Mouse (Mus musculus) kidney, postnatal 36 days (tissue): Measurements from ENCODE around the gene Stat6.
"Not testable (repeated sequence)": the region's sequence is repeated elsewhere in the genome, so short reads cannot be mapped to it uniquely, and the experiment has no call there.

Source experiments
- DNase-seq, 2 experiments: peaks; one replicate each; pipeline ENCODE4 v3.0.0; 2021 to 2022; ENCODE audit warnings: mixed read lengths in 2 of 2

Stat6 gene

GRCm38 (mm10) chr10:127652906-127653638 is 10.3 kb downstream of the Stat6 start:
- no peak for DNase-seq

DNA sequence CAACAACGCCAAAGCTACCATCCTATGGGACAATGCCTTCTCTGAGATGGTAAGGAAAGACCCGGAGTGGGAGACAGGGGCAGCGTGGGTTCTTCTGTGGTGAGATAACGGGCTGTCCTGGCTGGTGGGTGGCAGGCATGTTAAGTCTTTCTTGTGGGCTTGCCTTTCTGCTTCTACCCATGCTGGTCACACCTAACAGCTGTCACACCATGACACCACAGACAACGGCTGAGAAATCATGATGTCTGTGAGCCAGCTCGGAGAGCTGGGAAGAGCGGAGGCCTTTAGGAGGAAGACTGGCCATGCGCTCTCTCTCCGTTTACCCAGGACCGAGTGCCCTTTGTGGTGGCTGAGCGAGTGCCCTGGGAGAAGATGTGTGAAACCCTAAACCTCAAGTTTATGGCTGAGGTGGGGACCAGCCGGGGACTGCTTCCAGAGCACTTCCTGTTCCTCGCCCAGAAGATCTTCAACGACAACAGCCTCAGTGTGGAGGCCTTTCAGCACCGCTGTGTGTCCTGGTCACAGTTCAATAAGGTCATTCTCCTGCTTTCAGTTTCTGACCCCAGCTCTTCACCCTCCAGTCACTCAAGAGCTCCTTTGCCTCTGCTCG is 12.3 kb downstream of the Stat6 start:
- no peak for DNase-seq

DNA sequence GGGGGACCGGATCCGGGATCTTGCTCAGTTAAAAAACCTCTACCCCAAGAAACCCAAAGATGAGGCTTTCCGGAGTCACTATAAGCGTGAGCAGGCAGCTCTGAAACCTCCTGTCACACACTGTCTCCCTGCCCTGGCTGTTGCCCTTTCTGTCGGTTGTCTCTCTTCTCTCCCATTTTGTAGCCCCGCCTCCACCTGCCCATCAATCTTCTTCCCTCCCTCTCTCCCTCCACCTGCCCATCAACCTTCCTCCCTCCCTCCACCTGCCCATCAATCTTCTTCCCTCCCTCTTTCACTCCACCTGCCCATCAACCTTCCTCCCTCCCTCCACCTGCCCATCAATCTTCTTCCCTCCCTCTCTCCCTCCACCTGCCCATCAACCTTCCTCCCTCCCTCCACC is 14.8 kb downstream of the Stat6 start:
- DNase-seq: not testable (repeated sequence)

DNA sequence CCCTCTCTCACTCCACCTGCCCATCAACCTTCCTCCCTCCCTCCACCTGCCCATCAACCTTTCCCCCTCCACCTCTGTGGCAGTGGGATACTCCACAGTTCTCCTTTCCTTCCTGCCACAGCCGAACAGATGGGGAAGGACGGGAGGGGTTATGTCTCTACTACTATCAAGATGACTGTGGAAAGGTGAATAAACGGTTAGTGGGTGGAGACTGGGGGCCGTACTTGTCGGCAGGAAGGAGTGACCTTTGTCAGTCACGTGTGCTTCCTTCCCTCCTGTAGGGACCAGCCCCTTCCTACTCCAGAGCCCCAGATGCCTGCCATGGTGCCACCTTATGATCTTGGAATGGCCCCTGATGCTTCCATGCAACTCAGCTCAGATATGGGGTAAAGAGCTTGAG is 15.3 kb downstream of the Stat6 start:
- peak in 1 of 2 experiments; percentile 52 for DNase-seq

DNA sequence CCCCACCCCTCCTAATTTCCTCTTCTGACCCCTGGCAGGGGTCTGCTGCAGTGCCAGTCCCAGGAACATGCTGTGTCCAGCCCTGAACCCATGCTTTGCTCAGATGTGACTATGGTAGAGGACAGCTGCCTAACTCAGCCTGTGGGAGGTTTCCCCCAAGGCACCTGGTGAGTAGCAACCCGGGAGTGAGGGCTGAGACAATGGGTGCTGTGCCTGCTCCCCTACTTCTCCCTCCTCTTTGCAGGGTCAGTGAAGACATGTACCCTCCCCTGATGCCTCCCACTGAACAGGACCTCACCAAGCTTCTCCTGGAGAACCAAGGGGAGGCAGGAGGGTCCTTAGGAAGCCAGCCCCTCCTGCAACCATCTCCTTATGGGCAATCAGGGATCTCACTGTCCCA is 16.8 kb downstream of the Stat6 start:
- DNase-seq: no peak

DNA sequence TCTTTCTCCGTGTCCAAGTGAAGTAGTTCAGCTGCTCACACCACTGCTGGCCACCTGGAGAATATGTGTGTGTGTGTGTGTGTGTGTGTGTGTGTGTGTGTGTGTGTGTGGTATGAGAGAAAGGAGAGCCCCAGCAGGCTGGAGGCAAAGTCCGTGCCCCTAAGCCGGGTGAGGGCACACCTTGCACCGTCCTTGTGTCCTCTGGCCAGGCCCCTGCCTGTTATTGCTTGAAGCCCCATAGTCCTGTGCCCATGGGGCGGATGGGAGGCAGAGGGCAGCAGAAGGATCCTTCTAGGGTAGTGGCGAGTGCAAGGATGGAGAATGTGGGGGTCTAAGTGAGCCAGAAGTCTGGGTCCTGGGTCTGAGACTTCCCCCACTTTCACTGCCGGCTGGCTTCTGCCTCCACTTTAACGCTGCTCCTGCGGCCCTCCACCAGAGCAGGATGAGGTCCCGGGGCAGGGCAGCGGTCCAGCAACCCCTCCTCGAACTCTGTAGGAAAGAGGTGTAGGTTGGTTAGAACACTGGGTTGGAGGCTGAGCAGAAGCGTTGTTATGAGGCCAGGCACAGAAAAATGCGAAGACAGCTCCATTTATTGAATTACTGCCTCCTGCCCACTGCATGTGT is 18.6 kb downstream of the Stat6 start:
- DNase-seq: peak; percentile 37 to 65

DNA sequence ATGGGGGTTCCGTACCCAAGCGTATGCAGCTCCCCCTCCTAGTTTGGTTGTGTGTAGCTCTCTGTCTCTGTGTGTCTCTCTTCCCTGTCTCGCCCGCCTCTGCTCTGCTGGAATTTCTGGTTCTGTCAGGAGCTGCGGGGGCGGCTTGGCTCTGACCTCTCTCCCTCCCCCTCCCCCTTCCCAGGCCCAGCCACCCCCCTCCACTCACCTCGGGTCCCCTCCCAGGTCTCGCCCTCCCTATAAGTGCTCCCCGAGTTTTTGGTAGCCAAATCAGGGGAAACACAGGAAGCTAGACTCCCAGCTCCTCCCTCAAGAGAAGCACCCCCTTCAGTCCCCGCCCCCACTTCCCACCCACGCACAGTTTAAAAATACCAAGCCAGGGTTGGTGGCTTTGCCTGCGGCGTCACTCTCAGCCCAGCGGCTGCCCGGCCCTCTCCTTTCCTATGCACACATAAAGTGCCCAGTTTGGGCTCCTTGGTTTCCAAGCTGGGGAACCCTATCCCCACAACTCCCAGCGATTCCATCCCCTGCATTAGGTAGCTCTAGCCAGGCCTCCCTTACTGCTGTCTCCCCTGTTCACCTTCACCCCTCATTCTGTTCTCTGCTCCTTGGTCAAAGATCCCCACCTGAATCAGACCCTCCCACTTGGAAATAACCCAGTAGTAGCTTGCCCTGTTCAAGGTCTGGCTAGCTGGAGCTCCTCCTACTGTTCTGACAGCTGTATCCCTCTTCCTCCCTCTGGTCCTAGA is 19.3 kb downstream of the Stat6 start:
- DNase-seq: peak; percentile 83 to 89

- peak in 1 of 2 experiments; percentile 56 for DNase-seq
Measured at GRCm38 (mm10) chr10:127662666-127663253, 20.0 kb downstream of the Stat6 start.

DNA sequence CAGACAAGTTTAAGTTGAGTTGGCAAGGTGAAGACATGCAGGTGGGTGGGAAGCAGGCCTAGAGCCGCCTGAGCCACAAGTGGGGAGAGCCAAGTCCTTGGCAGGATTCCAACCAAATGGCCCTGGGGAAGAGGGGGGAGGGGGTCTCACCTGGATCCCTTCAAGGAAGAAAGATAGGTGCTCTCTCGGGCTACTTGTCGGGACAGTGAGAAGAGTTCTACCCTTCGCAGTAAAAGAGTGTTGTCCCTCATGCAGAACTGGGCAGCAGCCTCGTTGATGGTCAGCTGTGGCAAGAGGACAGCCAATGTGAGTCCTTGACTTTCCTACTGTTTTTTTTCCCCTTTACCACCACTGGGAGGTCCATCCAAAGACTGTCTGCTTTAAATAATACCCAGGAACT is 20.8 kb downstream of the Stat6 start:
- no peak for DNase-seq

- no peak for DNase-seq
Measured at GRCm38 (mm10) chr10:127664166-127664565, 21.4 kb downstream of the Stat6 start.

GRCm38 (mm10) chr10:127664891-127665290 is 22.1 kb downstream of the Stat6 start:
- DNase-seq: no peak

DNA sequence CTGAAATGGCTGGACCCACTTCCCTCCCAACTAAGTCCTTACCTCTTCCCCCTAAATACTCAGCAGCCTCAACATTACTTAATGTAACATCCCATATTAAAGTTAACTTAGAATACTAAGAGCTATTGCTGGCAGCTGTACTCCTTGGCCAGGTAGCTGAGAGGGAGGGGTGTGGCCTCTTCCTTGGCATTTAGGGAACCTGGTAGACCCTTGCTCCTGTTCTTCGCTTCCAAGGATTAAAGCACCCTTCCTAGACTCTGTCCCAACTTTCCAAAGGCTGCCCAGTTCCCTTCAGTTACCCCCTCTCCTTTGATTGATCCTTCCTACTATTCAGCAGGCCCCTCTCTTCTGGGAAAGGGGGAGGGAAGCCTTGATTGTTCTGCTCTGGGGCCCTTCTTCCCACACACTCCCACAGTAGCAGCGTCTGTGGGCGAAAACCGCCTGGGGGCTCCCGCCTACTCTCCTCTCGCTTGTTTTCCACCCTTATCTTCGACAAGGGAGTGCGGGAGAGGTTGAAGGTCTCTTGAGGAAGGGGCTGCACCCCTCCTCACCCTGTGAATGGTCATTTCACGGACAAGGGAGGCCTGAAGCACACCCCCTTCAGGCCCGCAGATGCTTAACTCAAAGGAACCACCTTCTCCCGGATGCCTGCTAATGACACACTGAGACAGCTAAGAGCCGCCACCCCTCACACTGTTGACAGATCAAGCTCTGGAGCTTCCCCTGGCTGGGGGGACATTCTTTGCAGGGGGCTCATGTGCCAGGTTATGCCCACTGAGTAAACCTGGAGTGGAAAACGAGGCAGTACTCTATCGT is 22.8 kb downstream of the Stat6 start:
- DNase-seq: peak in 1 of 2 experiments; percentile 45

DNA sequence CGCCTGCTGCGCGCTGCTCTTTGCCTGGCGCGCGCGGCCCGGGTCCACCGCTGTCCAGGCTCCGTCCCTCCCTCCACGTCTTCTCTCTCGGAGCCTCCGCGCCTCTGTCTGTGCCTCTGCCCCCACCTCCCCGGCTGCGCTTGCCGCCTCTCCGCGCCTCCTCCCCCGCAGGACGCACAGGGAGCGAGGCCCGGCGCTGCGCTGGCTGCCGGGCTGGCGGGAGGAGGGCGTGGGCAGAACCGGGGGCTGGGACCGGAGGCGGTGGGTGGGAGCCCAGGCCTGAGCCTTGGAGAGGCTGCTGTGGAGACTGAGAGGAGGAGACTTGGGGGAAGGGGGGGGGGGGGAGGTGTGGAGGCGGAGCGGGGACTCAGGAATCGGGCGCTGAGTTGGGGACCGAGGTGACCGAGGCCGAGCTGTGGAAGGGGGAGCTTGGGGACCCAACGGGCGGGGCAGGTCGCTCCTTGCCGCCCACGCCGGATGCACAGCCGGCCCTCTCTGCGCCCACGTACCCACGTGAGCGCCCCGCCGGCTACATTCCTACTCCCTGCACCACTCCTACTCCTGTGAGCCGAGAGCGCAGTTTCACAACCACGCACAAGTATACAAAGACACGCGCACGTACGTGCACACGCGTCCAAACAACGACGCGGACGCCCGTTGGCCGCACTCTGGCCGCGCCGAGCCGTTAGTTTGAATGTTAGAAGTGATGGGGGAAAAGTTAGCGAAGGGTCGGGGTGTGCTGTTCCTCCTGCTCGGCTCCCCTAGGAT is 23.9 kb downstream of the Stat6 start, which contains the start of gene Nemp1:
Gene Nemp1, plus strand, starts transcription at position 401 of the 768 bp plus-strand sequence.
- DNase-seq: peak; percentile 90 to 92

- DNase-seq: peak; percentile 94
Measured at GRCm38 (mm10) chr10:127667269-127668092, 24.7 kb downstream of the Stat6 start.

GRCm38 (mm10) chr10:127668093-127669050 is 25.6 kb downstream of the Stat6 start, which contains the start of gene Nab2:
Nab2 (minus strand) TSS chr10:127668568.
- peak; percentile 84 to 91 for DNase-seq

DNA sequence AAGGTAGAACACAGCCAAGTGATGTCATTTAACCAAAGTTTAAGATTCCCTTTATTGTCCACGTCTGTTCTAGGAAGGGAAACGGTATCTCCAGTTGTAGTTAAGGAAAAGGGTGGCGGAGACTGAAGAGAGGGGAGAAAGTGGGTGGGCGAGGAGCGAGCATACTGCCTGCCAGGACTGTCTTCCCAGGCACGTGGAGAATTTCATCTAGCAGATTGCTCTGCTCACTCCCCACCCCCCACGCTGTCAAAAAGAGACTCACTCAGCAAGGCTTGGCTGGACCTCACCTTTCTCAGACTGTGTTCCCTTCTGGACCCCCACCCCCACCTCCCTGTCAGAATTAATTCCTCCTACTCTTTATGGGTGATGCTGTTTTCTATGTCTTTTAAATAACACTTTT is 26.4 kb downstream of the Stat6 start:
- no peak for DNase-seq

DNA sequence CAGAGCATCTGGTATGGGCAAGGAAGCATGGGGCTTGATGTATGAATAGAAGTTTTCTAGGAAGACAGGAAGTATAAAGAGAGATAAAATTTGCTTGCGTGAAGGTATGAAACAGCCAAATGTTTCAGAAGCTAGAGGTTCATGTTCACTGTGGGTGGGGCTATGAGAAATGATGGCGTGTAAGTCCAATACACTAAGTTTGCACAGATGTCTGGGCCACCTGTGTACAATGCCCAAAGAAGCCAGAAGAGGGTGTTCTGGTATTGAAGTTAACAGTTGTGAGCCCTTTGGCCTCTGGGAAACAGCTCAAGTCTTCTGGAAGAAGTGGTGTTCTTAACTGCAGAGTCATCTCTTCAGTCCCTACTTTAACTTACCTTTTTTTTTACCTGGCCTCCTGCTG is 27.4 kb downstream of the Stat6 start:
- no peak for DNase-seq

DNA sequence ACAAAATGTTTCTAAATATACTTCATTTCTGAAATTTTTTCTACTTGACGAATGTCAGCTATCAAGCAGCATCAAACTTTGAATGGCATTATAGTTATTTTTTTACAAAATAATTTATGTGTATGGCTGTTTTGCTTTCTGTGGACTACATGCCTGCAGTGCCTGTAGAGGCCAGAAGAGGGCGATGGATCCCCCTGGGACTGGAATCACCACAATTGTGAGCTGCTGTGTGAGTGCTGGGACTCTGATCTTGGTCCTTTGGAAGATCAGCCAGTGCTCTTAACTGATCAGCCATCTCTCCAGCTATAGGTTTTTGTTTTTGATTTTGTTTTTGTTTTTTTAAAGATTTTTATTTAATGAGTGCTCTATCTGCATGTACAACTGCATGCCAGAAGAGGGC is 28.5 kb downstream of the Stat6 start:
- peak in 1 of 2 experiments; percentile 61 for DNase-seq
